Mouse (Mus musculus): ENCODE measurements at regions not wholly inside any gene's neighbourhood (a gene's known extent, or its start where the extent isn't known, plus 50 kb on each side); places are given as distances from the start of the nearest gene placed in this dataset.
A peak's percentile ranks its signal among the peaks of the same experiment; 100 is the strongest.

- no peak for DNase-seq (ENCODE audit: extremely low spot score)
Observed at GRCm38 (mm10) chr7:83161226-83161625, 294.1 kb downstream of the Mex3b start.

GRCm38 (mm10) chr7:83162868-83163267, 295.7 kb downstream of the Mex3b start:
- no peak for DNase-seq (ENCODE audit: extremely low spot score)

GRCm38 (mm10) chr7:83179403-83179802, 312.3 kb downstream of the Mex3b start:
- DNase-seq (ENCODE audit: extremely low spot score), result no peak

GRCm38 (mm10) chr7:83186341-83186740, 319.2 kb downstream of the Mex3b start:
- no peak for DNase-seq (ENCODE audit: extremely low spot score)

GRCm38 (mm10) chr7:83195896-83196537, 328.9 kb downstream of the Mex3b start:
- no peak for DNase-seq (ENCODE audit: extremely low spot score)

GRCm38 (mm10) chr7:83197490-83197889, 330.4 kb downstream of the Mex3b start:
- DNase-seq (ENCODE audit: extremely low spot score), result no peak

GRCm38 (mm10) chr7:83201126-83201686, 334.1 kb downstream of the Mex3b start:
- DNase-seq (ENCODE audit: extremely low spot score), result no peak

GRCm38 (mm10) chr7:83201768-83202493, 334.8 kb downstream of the Mex3b start:
- DNase-seq (ENCODE audit: extremely low spot score), result peak; percentile 56

- no peak for DNase-seq (ENCODE audit: extremely low spot score)
Observed at GRCm38 (mm10) chr7:83203311-83204012, 336.3 kb downstream of the Mex3b start.

- DNase-seq (ENCODE audit: extremely low spot score), result no peak
Observed at GRCm38 (mm10) chr7:83204013-83204365, 336.9 kb downstream of the Mex3b start.

GRCm38 (mm10) chr7:83204701-83205100, 337.6 kb downstream of the Mex3b start:
- DNase-seq (ENCODE audit: extremely low spot score), result no peak

GRCm38 (mm10) chr7:83206999-83207398, 339.9 kb downstream of the Mex3b start:
- no peak for DNase-seq (ENCODE audit: extremely low spot score)

GRCm38 (mm10) chr7:83211611-83212010, 344.5 kb downstream of the Mex3b start:
- no peak for DNase-seq (ENCODE audit: extremely low spot score)

- no peak for DNase-seq (ENCODE audit: extremely low spot score)
Observed at GRCm38 (mm10) chr7:83222029-83222722, 355.0 kb downstream of the Mex3b start.

- DNase-seq (ENCODE audit: extremely low spot score), result no peak
Observed at GRCm38 (mm10) chr7:83227262-83228108, 357.2 kb upstream of the Tmc3 start.

GRCm38 (mm10) chr7:83230496-83231325, 354.0 kb upstream of the Tmc3 start:
- no peak for DNase-seq (ENCODE audit: extremely low spot score)

- DNase-seq (ENCODE audit: extremely low spot score), result no peak
Observed at GRCm38 (mm10) chr7:83235659-83236058, 349.1 kb upstream of the Tmc3 start.

- DNase-seq (ENCODE audit: extremely low spot score), result no peak
Observed at GRCm38 (mm10) chr7:83237336-83237735, 347.4 kb upstream of the Tmc3 start.

- DNase-seq (ENCODE audit: extremely low spot score), result no peak
Observed at GRCm38 (mm10) chr7:83238091-83238490, 346.6 kb upstream of the Tmc3 start.

GRCm38 (mm10) chr7:83242233-83242632, 342.5 kb upstream of the Tmc3 start:
- DNase-seq (ENCODE audit: extremely low spot score), result peak; percentile 2

Measured in embryo, embryonic 9.5 days (tissue).